Mouse (Mus musculus): Measurements from ENCODE around the gene P2ry13. TPM values are rescaled to one million over a fixed set of nuclear protein-coding genes. Genes with fewer than 3 reads are reported as not detected.

P2ry13 gene
- total RNA-seq (2023): 1.1 TPM

DNA sequence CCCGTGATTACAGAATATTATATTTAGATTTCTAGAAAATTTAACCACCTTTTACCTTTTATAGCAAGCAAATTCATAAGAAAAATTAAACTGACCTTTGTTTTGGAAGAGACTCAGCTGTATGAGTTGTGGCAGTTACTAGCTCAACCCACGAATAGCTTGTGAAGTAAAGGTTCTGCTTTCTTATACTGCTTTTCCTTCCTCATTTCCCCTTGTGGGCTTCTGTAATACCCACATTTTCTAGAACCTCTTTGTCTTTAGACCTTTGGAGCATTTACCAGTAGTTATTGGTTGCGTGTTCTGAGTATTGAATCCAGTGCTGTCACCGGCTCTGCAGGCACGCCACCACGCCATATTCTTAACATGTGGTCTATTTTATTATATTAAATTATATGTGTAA is at the start of gene P2ry13:
Gene P2ry13 (minus strand): TSS at position 156 of the 400 bp plus-strand sequence.

DNA sequence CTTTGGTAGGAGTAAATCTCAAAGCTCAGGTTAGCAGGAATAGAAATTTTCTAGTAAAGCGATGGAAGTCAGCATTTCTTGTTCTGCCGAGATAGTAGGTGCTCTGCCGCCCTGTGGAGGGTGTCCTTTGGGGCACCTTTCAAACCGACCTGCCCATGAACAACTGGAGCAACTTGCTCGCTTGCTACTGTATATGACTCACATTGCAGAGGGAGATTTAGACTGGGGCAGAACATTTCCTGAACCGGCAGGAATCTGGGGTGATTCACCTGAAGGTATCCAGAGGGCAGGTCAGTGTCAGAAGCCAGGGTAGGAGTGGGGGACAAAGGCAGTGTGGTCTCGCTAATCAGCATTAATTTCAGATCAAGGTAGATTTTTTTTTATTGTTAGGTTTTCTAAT is 15.7 kb downstream of the P2ry13 start, which contains the start of gene Gpr87:
Gene Gpr87 (minus strand): TSS at position 167 of the 400 bp plus-strand sequence.

Other genes with a start within 250 kb of the P2ry13 start
- 1.5 TPM for gene Med12l, start 205.1 kb downstream of the P2ry13 start, total RNA-seq (2023)
- 63.8 TPM for gene Gpr171, start 109.1 kb downstream of the P2ry13 start, total RNA-seq (2023)
- 4.4 TPM for gene P2ry14, start 57.3 kb downstream of the P2ry13 start, total RNA-seq (2023)
- gene Gpr87, start 15.8 kb downstream of the P2ry13 start, total RNA-seq (2023): not detected
- 1.0 TPM for gene P2ry12, start 52.0 kb upstream of the P2ry13 start, total RNA-seq (2023)
- not detected for gene Igsf10, start 133.5 kb upstream of the P2ry13 start, total RNA-seq (2023)

Data from CD4-positive naive resting alpha-beta T cell, adult 57 days (primary cell).